ENCODE assay signal across 28 mouse cellular contexts in genomic region chr3:84010995-84011663, GRCm38 (mm10). TPM values are rescaled to one million over a fixed set of nuclear protein-coding genes. Genes with fewer than 3 reads are reported as not detected.
A peak's percentile ranks its signal among the peaks of the same experiment; 100 is the strongest.
DNase-seq lines count a peak whose midpoint lies in the region; ATAC-seq lines count a peak whose summit lies in the region.
"Had no signal": no experiment of that assay in that cellular context is flagged by ENCODE, and none has a peak within 500 bp of the region (broad histone marks: within the 10 kb centered on the region; RNA-seq: fewer than 3 reads in every experiment).

No protein-coding gene starts in this region.

- H3K4me2 ChIP-seq in kidney, embryonic 15.5 days, result no peak overlapping the region
- no peak overlapping the region for H3K4me2 ChIP-seq in lung, embryonic 15.5 days
- no peak overlapping the region for H3K4me2 ChIP-seq in embryonic facial prominence, embryonic 15.5 days (replicated peaks)
- H3K4me2 ChIP-seq in neural tube, embryonic 15.5 days, result no peak overlapping the region
- H3K4me2 ChIP-seq: heart, embryonic 12.5 days; intestine, embryonic 15.5 days; liver, embryonic 15.5 days had no signal

- no peaks in the 10 kb centered on the region for H3K27me3 ChIP-seq in kidney, embryonic 15.5 days
- no peaks in the 10 kb centered on the region for H3K27me3 ChIP-seq in lung, embryonic 15.5 days
- no peaks in the 10 kb centered on the region for H3K27me3 ChIP-seq in embryonic facial prominence, embryonic 15.5 days
- H3K27me3 ChIP-seq in neural tube, embryonic 15.5 days (replicated peaks), result no peaks in the 10 kb centered on the region
- H3K27me3 ChIP-seq: CH12.LX; heart, embryonic 12.5 days; intestine, embryonic 15.5 days; liver, embryonic 15.5 days; megakaryocyte, embryonic 14.5 days had no signal

- no peaks in the 10 kb centered on the region; the same call in 1 of the 2 replicates for H3K9me3 ChIP-seq in kidney, embryonic 15.5 days (replicated peaks)
- H3K9me3 ChIP-seq in lung, embryonic 15.5 days, result 0 out of 2 replicates have a peak, but pooled peaks cover 5% of the 10 kb centered on the region
- H3K9me3 ChIP-seq in embryonic facial prominence, embryonic 15.5 days (replicated peaks), result no peaks in the 10 kb centered on the region
- H3K9me3 ChIP-seq in neural tube, embryonic 15.5 days (replicated peaks), result no peaks in the 10 kb centered on the region
- H3K9me3 ChIP-seq: heart, embryonic 12.5 days; intestine, embryonic 15.5 days; liver, embryonic 15.5 days had no signal

- peak overlapping the region; percentile 47; the same call in 1 of the 2 replicates for H3K27ac ChIP-seq in kidney, embryonic 15.5 days
- H3K27ac ChIP-seq in lung, embryonic 15.5 days, result peak overlapping the region; percentile 76
- H3K27ac ChIP-seq in embryonic facial prominence, embryonic 15.5 days (replicated peaks), result peak overlapping the region; percentile 82
- no peak overlapping the region for H3K27ac ChIP-seq in neural tube, embryonic 15.5 days (replicated peaks)
- H3K27ac ChIP-seq: forebrain, embryonic 10.5 days; hindbrain, embryonic 10.5 days; intestine, embryonic 15.5 days; left cerebral cortex, adult 2 months; liver, embryonic 15.5 days had no signal

- no peak overlapping the region for H3K9ac ChIP-seq in kidney, embryonic 15.5 days
- H3K9ac ChIP-seq in lung, embryonic 15.5 days, result no peak overlapping the region
- H3K9ac ChIP-seq in embryonic facial prominence, embryonic 15.5 days, result no peak overlapping the region
- H3K9ac ChIP-seq in neural tube, embryonic 15.5 days (replicated peaks), result no peak overlapping the region
- H3K9ac ChIP-seq: forebrain, postnatal 0 days; heart, embryonic 12.5 days; intestine, embryonic 15.5 days; liver, embryonic 15.5 days had no signal

- ATAC-seq in kidney, embryonic 15.5 days (replicated peaks; ENCODE audit: low FRiP score), result no peak
- ATAC-seq in lung, embryonic 15.5 days (ENCODE audit: borderline replicate concordance, extremely low read depth, low FRiP score, low TSS enrichment), result no peak
- ATAC-seq in embryonic facial prominence, embryonic 15.5 days (ENCODE audit: insufficient number of reproducible peaks, low FRiP score, low TSS enrichment, low read depth), result no peak
- ATAC-seq in neural tube, embryonic 15.5 days (ENCODE audit: low FRiP score), result no peak
- ATAC-seq: forebrain, postnatal 0 days; hindbrain, embryonic 16.5 days; intestine, embryonic 15.5 days had no signal

- peaks cover 16% of the 10 kb centered on the region for H3K36me3 ChIP-seq in kidney, embryonic 15.5 days
- H3K36me3 ChIP-seq in lung, embryonic 15.5 days, result peaks cover 15% of the 10 kb centered on the region
- peaks cover 13% of the 10 kb centered on the region for H3K36me3 ChIP-seq in embryonic facial prominence, embryonic 15.5 days
- peaks cover 9% of the 10 kb centered on the region; the same call in 1 of the 2 replicates for H3K36me3 ChIP-seq in neural tube, embryonic 15.5 days

- 54% methylated on average over 5 of the region's 5 CpGs for WGBS in kidney, embryonic 15.5 days
- 51% methylated on average over 5 of the region's 5 CpGs for WGBS in lung, embryonic 15.5 days
- WGBS in embryonic facial prominence, embryonic 15.5 days, result 44% methylated on average over 5 of the region's 5 CpGs
- 78% methylated on average over 5 of the region's 5 CpGs for WGBS in neural tube, embryonic 15.5 days

- H3K4me3 ChIP-seq in kidney, embryonic 15.5 days (replicated peaks), result no peak overlapping the region
- no peak overlapping the region for H3K4me3 ChIP-seq in lung, embryonic 15.5 days
- no peak overlapping the region for H3K4me3 ChIP-seq in embryonic facial prominence, embryonic 15.5 days (replicated peaks)
- no peak overlapping the region for H3K4me3 ChIP-seq in neural tube, embryonic 15.5 days (replicated peaks)
- H3K4me3 ChIP-seq: forebrain, embryonic 10.5 days; heart, embryonic 12.5 days; hindbrain, embryonic 10.5 days; intestine, embryonic 15.5 days; left cerebral cortex, adult 2 months; liver, embryonic 15.5 days; megakaryocyte, embryonic 14.5 days had no signal

- H3K4me1 ChIP-seq in kidney, embryonic 15.5 days, result 0 out of 2 replicates have a peak, but pooled peaks cover 9% of the 10 kb centered on the region
- peaks cover 18% of the 10 kb centered on the region for H3K4me1 ChIP-seq in lung, embryonic 15.5 days
- H3K4me1 ChIP-seq in embryonic facial prominence, embryonic 15.5 days, result peaks cover 24% of the 10 kb centered on the region
- H3K4me1 ChIP-seq in neural tube, embryonic 15.5 days, result no peaks in the 10 kb centered on the region
- H3K4me1 ChIP-seq: hindbrain, embryonic 10.5 days had no signal

- no peak for DNase-seq in kidney, adult 8-10 months
- no peak for DNase-seq in lung, postnatal 10 days
- DNase-seq in 3T3-L1 (ENCODE audit: low read depth, low spot score), result peak; percentile 41
- no peak for DNase-seq in adrenal gland, adult (ENCODE audit: inconsistent age in 2 of 2, low spot score in 1 of 2)
- DNase-seq: adrenal gland, postnatal 14 days; B cell, adult 2 months; cerebellum, adult 2 months; cerebellum, postnatal 25 days; forebrain, postnatal 0 days; gastrocnemius, postnatal 14 days; heart, adult 18-20 months; heart, postnatal 10 days; kidney, adult 9 months; lung, postnatal 36 days; midbrain, embryonic 14.5 days had no signal

RNA-seq across cellular contexts. Expression of gene Tmem131l, which starts 28.8 kb away (rescaled TPM):
- 35.2 and 37.5 TPM in 2 replicates for polyA plus RNA-seq in kidney, embryonic 15.5 days (2015; fragmentation: Nextera tagmentation; extraction: Ambion mirVana)
- 41.6 and 55.9 TPM in 2 replicates for polyA plus RNA-seq in lung, embryonic 15.5 days (2015; fragmentation: Nextera tagmentation; extraction: Ambion mirVana)
- 56.8 and 60.5 TPM in 2 replicates for polyA plus RNA-seq in embryonic facial prominence, embryonic 15.5 days (2015; fragmentation: Nextera tagmentation; extraction: Ambion mirVana)
- 43.0 and 71.5 TPM in 2 replicates for polyA plus RNA-seq in neural tube, embryonic 15.5 days (2015; fragmentation: Nextera tagmentation; extraction: Ambion mirVana)
